Mouse (Mus musculus) Patski (cell line): Measurements from ENCODE around the gene Emp1. TPM values are rescaled to one million over a fixed set of nuclear protein-coding genes. Genes with fewer than 3 reads are reported as not detected.

Experiments
- ATAC-seq: fragments of 100-300 bp; one replicate; pipeline ENCODE4 v1.8.0; 2021
- CTCF ChIA-PET: fragments of 350-600 bp; sonication (Branson Sonifier 250); formaldehyde crosslinking; loops from one replicate; lab custom pipeline; 2022; ENCODE audit warnings: inconsistent platforms; lab: Charles Lee
- POLR2A ChIA-PET: fragments of 350-600 bp; sonication (Branson Sonifier 250); formaldehyde crosslinking; loops from one replicate; lab custom pipeline; 2022; ENCODE audit warnings: antibody characterized with exemption, inconsistent platforms; lab: Charles Lee
- DNase-seq: peaks from one replicate; pipeline ENCODE4 v3.0.0-alpha.2; 2011; ENCODE audit warnings: low read depth, low spot score
- H3K27me3 ChIP-seq: fragments of 371-371 bp; one replicate; pipeline ENCODE4 v1.5.1; 2021
- CTCF ChIP-seq: fragments of 100-300 bp; IDR thresholded peaks from one replicate; pipeline ENCODE4 v1.5.1; 2021
- in situ Hi-C: fragments of 300-500 bp; cut with MboI; formaldehyde crosslinking; loops from 3 replicates; pipeline ENCODE4 v1.11.1; 2018; ENCODE audit warnings: low pct_unique_long_range_greater_than_20kb, mixed read lengths
- polyA plus RNA-seq: library from polyadenylated mRNA; unstranded; gene quantifications from one replicate; pipeline ENCODE4 v1.2.3, GENCODE M21; 2021

The Emp1 gene
- polyA plus RNA-seq, 1 experiment from 2014 or later, result 70.4 TPM

DNA sequence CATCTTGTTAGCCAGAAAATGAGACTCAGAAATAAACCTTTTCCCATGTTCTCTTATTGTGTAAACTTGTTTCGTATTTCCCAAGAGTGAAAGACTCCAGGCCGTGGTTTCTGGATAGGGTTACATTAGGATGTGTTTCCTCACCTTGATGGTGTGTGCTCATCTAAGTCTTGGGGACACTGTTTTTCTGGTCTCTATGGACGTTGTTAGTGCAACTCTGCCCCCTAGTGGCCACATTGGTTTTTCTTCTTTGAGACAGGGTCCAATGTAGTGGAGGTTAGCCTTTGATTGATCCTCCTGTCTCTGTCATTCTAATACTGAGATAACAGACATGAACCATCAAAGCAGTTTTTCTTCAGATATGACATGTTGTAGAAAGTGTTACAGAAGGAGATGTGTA, 38.0 kb downstream of the Emp1 start:
- DNase-seq (no peak), ATAC-seq (no peak)
- in situ Hi-C loops, result no loop called here
- ChIA-PET CTCF (interaction anchor here (1.3 to 2.7 kb wide), 3 partner anchors 24 to 153 kb away, joined by 3 to 11 read pairs (median 5); no protein-coding TSS in a partner anchor), POLR2A (interaction anchor here (0.6 kb wide), 1 partner anchor 384 kb away, joined by 3 read pairs; no protein-coding TSS in a partner anchor)
- peak; percentile 62 for TF ChIP-seq CTCF
- peaks cover 4% of the 10 kb centered on the region for H3K27me3 ChIP-seq

- POLR2A ChIA-PET, result no interaction called here
- TF ChIP-seq CTCF, result no peak
- H3K27me3 ChIP-seq, result peaks cover 4% of the 10 kb centered on the region
- no peak for DNase-seq
- CTCF ChIA-PET, result no interaction called here
- in situ Hi-C loops, result no loop called here
- ATAC-seq, result no peak
These were observed 42.7 kb downstream of the Emp1 start for GRCm38 (mm10) chr6:135405093-135405492.

DNA sequence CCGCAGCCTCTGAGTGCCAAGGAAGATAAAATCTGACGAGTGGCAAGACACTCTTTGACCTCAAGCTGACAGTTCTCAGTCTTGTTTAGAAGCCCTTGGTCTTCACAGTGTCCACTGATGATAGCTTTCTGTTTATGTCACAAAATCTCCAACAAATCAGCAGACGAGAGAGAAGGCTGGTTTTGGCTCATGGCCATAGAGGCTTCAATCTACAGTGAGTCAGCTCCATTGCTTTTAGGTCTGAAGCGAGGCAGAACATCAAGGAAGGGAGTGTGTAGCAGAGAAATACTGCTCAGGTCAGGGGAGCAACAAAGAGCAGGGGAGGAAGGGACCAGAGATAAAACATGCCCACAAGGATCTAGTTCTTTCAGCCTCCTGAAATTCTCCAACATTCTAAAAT, 45.0 kb downstream of the Emp1 start:
- ATAC-seq, result no peak
- no peak for TF ChIP-seq CTCF

GRCm38 (mm10) chr6:135411712-135412319, 49.5 kb downstream of the Emp1 start:
- no peaks in the 10 kb centered on the region for H3K27me3 ChIP-seq
- in situ Hi-C loops, result no loop called here
- no peak for DNase-seq
- no peak for TF ChIP-seq CTCF
- ChIA-PET CTCF (no interaction called here), POLR2A (no interaction called here)
- ATAC-seq, result no peak

More for the DNA sequence above, 45.0 kb downstream of the Emp1 start:
- ChIA-PET CTCF (no interaction called here), POLR2A (no interaction called here)
- in situ Hi-C loops, result no loop called here
- no peak for DNase-seq
- H3K27me3 ChIP-seq, result no peaks in the 10 kb centered on the region

- ATAC-seq (no peak), DNase-seq (no peak)
- CTCF ChIA-PET, result interaction anchor here (1.4 kb wide), 1 partner anchor 146 kb away, joined by 4 read pairs; no protein-coding TSS in a partner anchor
- in situ Hi-C loops, result no loop called here
- no peak for TF ChIP-seq CTCF
- POLR2A ChIA-PET, result no interaction called here
- H3K27me3 ChIP-seq, result no peaks in the 10 kb centered on the region
These were observed 50.3 kb downstream of the Emp1 start for GRCm38 (mm10) chr6:135412649-135413048.

GRCm38 (mm10) chr6:135417459-135417858, 55.1 kb downstream of the Emp1 start:
- in situ Hi-C loops, result no loop called here
- ATAC-seq, result no peak
- DNase-seq, result no peak
- peak; percentile 83 for TF ChIP-seq CTCF
- ChIA-PET POLR2A (no interaction called here), CTCF (no interaction called here)
- no peaks in the 10 kb centered on the region for H3K27me3 ChIP-seq

DNA sequence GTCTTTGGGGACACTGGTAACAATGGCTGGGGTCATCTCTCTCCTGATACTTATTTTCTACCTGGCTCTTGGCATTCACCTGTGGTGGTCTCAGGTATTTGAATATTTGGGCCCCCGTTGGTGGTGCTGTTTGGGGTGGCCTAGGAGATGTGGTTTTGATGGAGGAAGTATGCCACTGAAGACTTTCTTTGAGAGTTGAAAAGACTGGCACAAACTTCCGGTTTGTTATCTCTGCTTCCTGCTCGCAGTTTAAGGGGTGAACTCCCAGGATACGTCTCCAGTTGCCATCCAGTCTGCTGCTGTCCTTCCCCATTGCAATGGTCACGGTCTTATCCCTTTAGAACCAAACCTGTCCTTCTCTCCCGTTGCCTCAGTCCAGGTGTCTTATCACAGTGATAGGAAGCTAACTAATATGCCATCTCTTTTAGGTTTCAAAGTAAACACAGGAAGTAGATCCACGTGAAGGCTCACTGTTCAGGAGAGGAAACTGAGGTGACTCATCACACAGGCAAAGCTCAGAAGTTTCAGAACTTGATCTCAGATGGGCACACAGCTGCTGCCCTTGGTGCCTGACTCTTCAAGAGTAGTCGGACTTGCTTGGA, 56.0 kb downstream of the Emp1 start:
- no peak for ATAC-seq
- ChIA-PET POLR2A (no interaction called here), CTCF (no interaction called here)
- TF ChIP-seq CTCF, result no peak
- H3K27me3 ChIP-seq, result no peaks in the 10 kb centered on the region
- in situ Hi-C loops, result no loop called here
- no peak for DNase-seq

- POLR2A ChIA-PET, result no interaction called here
- DNase-seq (no peak), ATAC-seq (no peak)
- in situ Hi-C loops, result loop anchor here (25.0 kb wide), 1 partner anchor 909 kb away; the partner anchor contains the start of gene Gm8994
- CTCF ChIA-PET, result no interaction called here
- no peak for TF ChIP-seq CTCF
- no peaks in the 10 kb centered on the region for H3K27me3 ChIP-seq
These were observed 65.9 kb downstream of the Emp1 start for GRCm38 (mm10) chr6:135428246-135428645.

DNA sequence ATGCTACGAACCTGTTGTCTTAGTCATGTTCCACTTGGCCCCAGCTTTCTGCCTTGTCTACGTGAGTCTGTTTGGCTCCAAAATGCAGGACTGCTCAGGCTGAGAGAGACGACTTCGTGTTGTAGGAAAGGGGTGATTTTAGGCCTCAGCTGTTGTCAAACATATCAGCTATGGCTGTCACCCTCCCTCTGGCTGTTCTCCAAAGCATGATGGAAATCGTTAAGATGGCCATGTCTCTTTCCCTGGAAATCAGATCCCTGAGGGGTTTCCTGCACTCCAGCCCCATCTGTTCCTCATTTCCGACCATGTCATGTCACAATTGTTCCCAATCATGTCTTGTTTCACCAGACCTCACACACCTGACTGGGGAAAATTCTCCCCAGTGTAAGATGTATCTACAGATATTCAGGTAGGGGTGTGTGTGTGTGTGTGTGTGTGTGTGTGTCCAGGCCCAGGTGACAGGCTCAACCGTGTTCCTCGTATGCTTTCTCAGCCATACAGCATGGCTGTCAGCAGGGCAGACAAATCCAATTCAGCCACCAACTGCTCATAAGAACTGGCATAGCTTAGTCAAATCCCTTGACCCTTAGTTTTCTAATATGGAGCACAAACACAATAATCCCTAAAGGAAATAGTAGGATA, 67.0 kb downstream of the Emp1 start:
- no peak for DNase-seq
- in situ Hi-C loops, result loop anchor here (25.0 kb wide), 1 partner anchor 908 kb away; the partner anchor contains the start of gene Gm8994
- TF ChIP-seq CTCF, result no peak
- H3K27me3 ChIP-seq, result peaks cover 2% of the 10 kb centered on the region
- no peak for ATAC-seq
- ChIA-PET POLR2A (no interaction called here), CTCF (no interaction called here)

- no peak for DNase-seq
- POLR2A ChIA-PET, result no interaction called here
- TF ChIP-seq CTCF, result no peak
These were observed 68.2 kb downstream of the Emp1 start for GRCm38 (mm10) chr6:135430441-135430970.

More at GRCm38 (mm10) chr6:135430441-135430970, 68.2 kb downstream of the Emp1 start:
- CTCF ChIA-PET, result no interaction called here
- in situ Hi-C loops, result loop anchor here (25.0 kb wide), 1 partner anchor 907 kb away; the partner anchor contains the start of gene Gm8994
- ATAC-seq, result no peak
- peaks cover 8% of the 10 kb centered on the region for H3K27me3 ChIP-seq

Other genes with a start within 250 kb of the Emp1 start
- not detected for gene Gprc5d, start 244.3 kb upstream of the Emp1 start, polyA plus RNA-seq
- gene Fam234b, start 164.6 kb upstream of the Emp1 start, polyA plus RNA-seq, result 16.8 TPM
- 5.2 TPM for gene Hebp1, start 164.5 kb upstream of the Emp1 start, polyA plus RNA-seq
- 0.05 TPM for gene Gsg1, start 108.2 kb upstream of the Emp1 start, polyA plus RNA-seq
- gene Pbp2, start 52.1 kb upstream of the Emp1 start, polyA plus RNA-seq, result not detected